In the genomic region with DNA sequence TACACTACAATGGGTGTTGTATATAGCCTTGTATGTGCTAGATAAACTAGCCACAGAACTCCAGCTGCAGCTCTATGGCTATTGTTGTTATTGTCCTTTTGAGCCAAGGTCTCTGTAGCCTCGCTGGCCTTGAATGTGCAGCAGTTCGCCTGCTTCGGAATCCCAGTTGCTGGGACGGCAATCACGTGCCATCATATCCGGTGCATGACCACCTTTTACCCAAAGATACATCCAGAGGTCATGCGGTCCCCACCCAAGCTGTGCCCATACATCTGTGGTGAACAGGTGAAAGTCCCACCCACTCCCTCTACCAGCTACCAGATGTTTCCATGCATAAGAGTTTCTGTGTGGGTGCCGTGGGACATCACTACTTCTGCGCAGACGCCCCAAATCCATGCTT, we compare ENCODE assay signal across 8 mouse cellular contexts. TPM values are rescaled to one million over a fixed set of nuclear protein-coding genes. Genes with fewer than 3 reads are reported as not detected.
DNase-seq lines count a peak whose midpoint lies in the region; ATAC-seq and TF ChIP-seq lines count a peak whose summit lies in the region.

No protein-coding gene starts in this region.

- H3K36me3 ChIP-seq in forebrain, embryonic 13.5 days (ENCODE audit: poor library complexity, severe bottlenecking), result peaks cover 11% of the 10 kb centered on the region; the same call in 1 of the 2 replicates
- no peaks in the 10 kb centered on the region for H3K36me3 ChIP-seq in limb, embryonic 11.5 days (ENCODE audit: control insufficient read depth, insufficient read depth, low read length)
- H3K36me3 ChIP-seq in small intestine, adult 2 months (ENCODE audit: control insufficient read depth, insufficient read depth, low read length), result peaks cover 12% of the 10 kb centered on the region

- H3K4me3 ChIP-seq in forebrain, embryonic 13.5 days, result peak overlapping the region; percentile 89
- H3K4me3 ChIP-seq in limb, embryonic 11.5 days (ENCODE audit: low read depth, low read length), result no peak overlapping the region
- peak overlapping the region; percentile 0; the same call in 1 of the 2 replicates for H3K4me3 ChIP-seq in small intestine, adult 2 months (ENCODE audit: low read depth, low read length)

- H3K4me2 ChIP-seq in forebrain, embryonic 13.5 days, result peak overlapping the region; percentile 75
- H3K4me2 ChIP-seq in limb, embryonic 11.5 days (ENCODE audit: low read depth, severe bottlenecking), result peak overlapping the region; percentile 72; the same call in 1 of the 2 replicates

- no peak; the same call in 1 of the 2 replicates for ATAC-seq in forebrain, embryonic 13.5 days
- no peak for ATAC-seq in limb, embryonic 11.5 days (ENCODE audit: insufficient number of reproducible peaks, low FRiP score, low TSS enrichment, low read depth)

- H3K9ac ChIP-seq in forebrain, embryonic 13.5 days, result no peak overlapping the region
- H3K9ac ChIP-seq in limb, embryonic 11.5 days (ENCODE audit: low read length), result no peak overlapping the region

- peak overlapping the region; percentile 82; the same call in 1 of the 2 replicates for H3K27ac ChIP-seq in forebrain, embryonic 13.5 days
- H3K27ac ChIP-seq in limb, embryonic 11.5 days (replicated peaks; ENCODE audit: low read depth, low read length), result no peak overlapping the region
- H3K27ac ChIP-seq in small intestine, adult 2 months (ENCODE audit: insufficient read depth, low read depth, low read length), result peak overlapping the region; percentile 56

- intact Hi-C loops in heart, postnatal 25 days (cut with DNase I), result loop anchor here (2.0 to 10.0 kb wide), 2 partner anchors 106 to 274 kb away; no protein-coding TSS in a partner anchor

- H3K27me3 ChIP-seq in forebrain, embryonic 13.5 days, result peaks cover 42% of the 10 kb centered on the region
- H3K27me3 ChIP-seq in limb, embryonic 11.5 days (ENCODE audit: control insufficient read depth, insufficient read depth, low read length), result peaks cover 42% of the 10 kb centered on the region
- H3K27me3 ChIP-seq in small intestine, adult 2 months (ENCODE audit: control insufficient read depth, insufficient read depth, low read length), result no peaks in the 10 kb centered on the region

- H3K4me1 ChIP-seq in forebrain, embryonic 13.5 days, result peaks cover 28% of the 10 kb centered on the region
- H3K4me1 ChIP-seq in limb, embryonic 11.5 days (ENCODE audit: control insufficient read depth, insufficient read depth, low read length), result no peaks in the 10 kb centered on the region
- H3K4me1 ChIP-seq in small intestine, adult 2 months (ENCODE audit: control insufficient read depth, insufficient read depth, insufficient read length, low read length), result peaks cover 13% of the 10 kb centered on the region; the same call in 1 of the 2 replicates

- TF ChIP-seq CTCF in small intestine, adult 2 months (IDR thresholded peaks at IDR 0.05; ENCODE audit: extremely low read depth, insufficient read length, insufficient replicate concordance, low read depth, low read length), result no peak

- WGBS in forebrain, embryonic 13.5 days, result 43% methylated on average over 10 of the region's 10 CpGs
- 44% methylated on average over 10 of the region's 10 CpGs for WGBS in limb, embryonic 11.5 days
- WGBS in small intestine, adult 2 months, result 24% methylated on average over 10 of the region's 10 CpGs

- DNase-seq in heart, adult 11 months, result peak; percentile 91
- no peak for DNase-seq in heart, postnatal 25 days (ENCODE audit: low spot score)
- peak; percentile 59 for DNase-seq in CD4-positive, CD25-positive, alpha-beta regulatory T cell, adult 2 months (ENCODE audit: low read depth, low spot score)
- DNase-seq in limb, embryonic 11.5 days (ENCODE audit: low spot score), result no peak
- no peak for DNase-seq in layer of hippocampus, postnatal 14 days (ENCODE audit: low spot score in 2 of 2)
- DNase-seq in spleen, postnatal 10 days (ENCODE audit: low spot score in 2 of 2), result no peak

- TF ChIP-seq POLR2A in small intestine, adult 2 months (IDR thresholded peaks at IDR 0.05; ENCODE audit: low read depth, low read length), result no peak

- no peaks in the 10 kb centered on the region for H3K9me3 ChIP-seq in forebrain, embryonic 13.5 days (replicated peaks)
- H3K9me3 ChIP-seq in limb, embryonic 11.5 days (ENCODE audit: control insufficient read depth, low read length), result no peaks in the 10 kb centered on the region

RNA-seq across cellular contexts. Expression of a gene that starts 1.4 kb away (rescaled TPM):
- total RNA-seq in heart, postnatal 25 days (2021), result 10 to 100 TPM; 65.1 to 75.0 TPM
- polyA plus RNA-seq in forebrain, embryonic 13.5 days (2015; fragmentation: Nextera tagmentation; extraction: Ambion mirVana), result 18.8 and 21.6 TPM in 2 replicates
- 4.5 TPM in 2 replicates for polyA plus RNA-seq in limb, embryonic 11.5 days (2014; fragmentation: Nextera tagmentation; extraction: Ambion mirVana)
- polyA plus RNA-seq in small intestine, adult 2 months (2012; rRNA removed), result 13.3 and 14.3 TPM in 2 replicates
- 100 to 1,000 TPM; 338 to 358 TPM for total RNA-seq in layer of hippocampus, postnatal 14 days (2021)

RNA-seq across cellular contexts. Expression of a gene that starts 2.2 kb away (rescaled TPM):
- total RNA-seq in heart, postnatal 25 days (2021), result under 1 TPM in 1 of 2 experiments, not detected in 1; 0.78 TPM
- 0.68 and 2.1 TPM in 2 replicates for polyA plus RNA-seq in forebrain, embryonic 13.5 days (2015; fragmentation: Nextera tagmentation; extraction: Ambion mirVana)
- 1.0 and 1.1 TPM in 2 replicates for polyA plus RNA-seq in limb, embryonic 11.5 days (2014; fragmentation: Nextera tagmentation; extraction: Ambion mirVana)
- 184 and 395 TPM in 2 replicates for polyA plus RNA-seq in small intestine, adult 2 months (2012; rRNA removed)
- 1 to 10 TPM in 1 of 2 experiments, under 1 TPM in 1; 0.79 to 1.6 TPM for total RNA-seq in layer of hippocampus, postnatal 14 days (2021)

RNA-seq across cellular contexts. Expression of a gene that starts 17.2 kb away (rescaled TPM):
- 1 to 10 TPM in 1 of 2 experiments, under 1 TPM in 1; 0.96 to 2.1 TPM for total RNA-seq in heart, postnatal 25 days (2021)
- 4.7 and 4.8 TPM in 2 replicates for polyA plus RNA-seq in forebrain, embryonic 13.5 days (2015; fragmentation: Nextera tagmentation; extraction: Ambion mirVana)
- 0.43 and 0.51 TPM in 2 replicates for polyA plus RNA-seq in limb, embryonic 11.5 days (2014; fragmentation: Nextera tagmentation; extraction: Ambion mirVana)
- polyA plus RNA-seq in small intestine, adult 2 months (2012; rRNA removed), result 9.1 and 13.6 TPM in 2 replicates
- total RNA-seq in layer of hippocampus, postnatal 14 days (2021), result 1 to 10 TPM; 1.4 to 2.9 TPM

RNA-seq across cellular contexts. Expression of a gene that starts 19.6 kb away (rescaled TPM):
- total RNA-seq in heart, postnatal 25 days (2021), result not detected
- polyA plus RNA-seq in forebrain, embryonic 13.5 days (2015; fragmentation: Nextera tagmentation; extraction: Ambion mirVana), result not detected in 2 replicates
- not detected in 2 replicates for polyA plus RNA-seq in limb, embryonic 11.5 days (2014; fragmentation: Nextera tagmentation; extraction: Ambion mirVana)
- polyA plus RNA-seq in small intestine, adult 2 months (2012; rRNA removed), result not detected in 2 replicates
- total RNA-seq in layer of hippocampus, postnatal 14 days (2021), result not detected

RNA-seq across cellular contexts. Expression of a gene that starts 26.5 kb away (rescaled TPM):
- 1 to 10 TPM; 3.2 to 3.3 TPM for total RNA-seq in heart, postnatal 25 days (2021)
- polyA plus RNA-seq in forebrain, embryonic 13.5 days (2015; fragmentation: Nextera tagmentation; extraction: Ambion mirVana), result 148 and 161 TPM in 2 replicates
- 11.1 and 11.8 TPM in 2 replicates for polyA plus RNA-seq in limb, embryonic 11.5 days (2014; fragmentation: Nextera tagmentation; extraction: Ambion mirVana)
- polyA plus RNA-seq in small intestine, adult 2 months (2012; rRNA removed), result 3.3 TPM in 2 replicates
- 100 to 1,000 TPM; 714 to 754 TPM for total RNA-seq in layer of hippocampus, postnatal 14 days (2021)

Comparison
In these comparisons a context has a peak if more than half of its experiments do, and no peak if none do; other contexts are left out.
1. DNase-seq: peak in heart, adult 11 months (single experiment) and CD4-positive, CD25-positive, alpha-beta regulatory T cell, adult 2 months (single experiment); none in heart, postnatal 25 days (single experiment), limb, embryonic 11.5 days (single experiment), layer of hippocampus, postnatal 14 days (0 of 2) and spleen, postnatal 10 days (0 of 2).
2. RNA of a gene that starts 2.2 kb away (polyA plus RNA-seq): 184 to 395 TPM in small intestine, adult 2 months; 1.0 to 1.1 TPM in limb, embryonic 11.5 days and 0.68 to 2.1 TPM in forebrain, embryonic 13.5 days; every median in the first group is over 10 times any median in the second.